ENCODE assay signal across 11 mouse cellular contexts in the genomic region with DNA sequence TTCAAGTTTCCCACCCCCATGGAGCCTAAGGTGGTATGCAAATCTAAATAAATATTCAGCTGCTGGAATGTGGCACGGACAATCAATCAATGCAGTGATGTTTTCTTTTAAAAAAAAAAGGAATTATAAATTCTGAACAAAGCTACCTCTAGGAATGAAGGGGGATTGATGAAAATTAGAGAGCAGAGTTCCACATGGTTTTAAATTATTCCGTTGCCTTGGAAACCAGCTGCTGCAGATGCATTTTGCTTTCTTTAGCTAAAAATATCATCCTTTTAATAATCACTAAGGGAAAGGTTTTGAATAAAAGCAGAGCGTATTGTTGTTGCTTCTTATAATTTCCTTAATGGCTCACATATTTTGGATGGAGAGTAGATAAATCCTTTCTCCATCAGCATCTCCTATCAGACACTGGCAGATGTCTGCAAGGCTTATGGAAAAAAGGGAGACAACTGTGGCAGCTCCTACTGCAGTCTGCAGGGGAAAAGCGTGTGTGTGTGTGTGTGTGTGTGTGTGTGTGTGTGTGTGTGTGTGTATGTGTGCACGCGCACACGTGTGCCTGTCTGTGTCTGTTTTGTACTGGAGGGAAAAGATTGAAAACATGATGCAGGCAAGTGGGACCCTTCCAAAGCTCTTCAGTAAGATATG. TPM values are rescaled to one million over a fixed set of nuclear protein-coding genes. Genes with fewer than 3 reads are reported as not detected.
DNase-seq lines count a peak whose midpoint lies in the region; ATAC-seq and TF ChIP-seq lines count a peak whose summit lies in the region.
"Had no signal": no experiment of that assay in that cellular context is flagged by ENCODE, and none has a peak within 500 bp of the region (broad histone marks: within the 10 kb centered on the region; RNA-seq: fewer than 3 reads in every experiment).

No protein-coding gene starts in this region.

- H3K36me3 ChIP-seq in kidney, postnatal 0 days (ENCODE audit: insufficient read depth, low read length) = no peaks in the 10 kb centered on the region
- H3K36me3 ChIP-seq in forebrain, embryonic 15.5 days = no peaks in the 10 kb centered on the region
- H3K36me3 ChIP-seq in limb, embryonic 14.5 days (ENCODE audit: control insufficient read depth, insufficient read depth, low read length) = no peaks in the 10 kb centered on the region
- no peaks in the 10 kb centered on the region for H3K36me3 ChIP-seq in neural tube, embryonic 15.5 days

- no peak overlapping the region for H3K27ac ChIP-seq in kidney, postnatal 0 days
- H3K27ac ChIP-seq in forebrain, embryonic 15.5 days (replicated peaks) = peak overlapping the region; percentile 84
- H3K27ac ChIP-seq in limb, embryonic 14.5 days (replicated peaks; ENCODE audit: low read depth, low read length) = no peak overlapping the region
- H3K27ac ChIP-seq in neural tube, embryonic 15.5 days (replicated peaks) = peak overlapping the region; percentile 66

- no peak overlapping the region for H3K9ac ChIP-seq in kidney, postnatal 0 days (ENCODE audit: low read depth, low read length)
- H3K9ac ChIP-seq in forebrain, embryonic 15.5 days (replicated peaks) = peak overlapping the region; percentile 43
- H3K9ac ChIP-seq in limb, embryonic 14.5 days (ENCODE audit: low read depth, low read length, severe bottlenecking) = no peak overlapping the region
- peak overlapping the region; percentile 44 for H3K9ac ChIP-seq in neural tube, embryonic 15.5 days (replicated peaks)

- no peak overlapping the region for H3K4me3 ChIP-seq in kidney, postnatal 0 days (replicated peaks; ENCODE audit: low read depth, low read length)
- peak overlapping the region; percentile 58 for H3K4me3 ChIP-seq in forebrain, embryonic 15.5 days
- H3K4me3 ChIP-seq in limb, embryonic 14.5 days (replicated peaks; ENCODE audit: low read length) = no peak overlapping the region
- peak overlapping the region; percentile 41 for H3K4me3 ChIP-seq in neural tube, embryonic 15.5 days (replicated peaks)

- ATAC-seq in kidney, postnatal 0 days (replicated peaks; ENCODE audit: low FRiP score, low read depth) = no peak
- peak; percentile 73 for ATAC-seq in forebrain, embryonic 15.5 days (replicated peaks)
- no peak for ATAC-seq in limb, embryonic 14.5 days (ENCODE audit: low FRiP score, low read depth)
- peak; percentile 28 for ATAC-seq in neural tube, embryonic 15.5 days (ENCODE audit: low FRiP score)

- H3K27me3 ChIP-seq in kidney, postnatal 0 days (ENCODE audit: insufficient read depth, low read length) = no peaks in the 10 kb centered on the region
- H3K27me3 ChIP-seq in forebrain, embryonic 15.5 days = no peaks in the 10 kb centered on the region
- H3K27me3 ChIP-seq in limb, embryonic 14.5 days (ENCODE audit: control insufficient read depth, insufficient read depth, low read length) = no peaks in the 10 kb centered on the region
- no peaks in the 10 kb centered on the region for H3K27me3 ChIP-seq in neural tube, embryonic 15.5 days (replicated peaks)

- no peak overlapping the region for H3K4me2 ChIP-seq in kidney, postnatal 0 days (ENCODE audit: low read length)
- H3K4me2 ChIP-seq in forebrain, embryonic 15.5 days (replicated peaks) = peak overlapping the region; percentile 62
- H3K4me2 ChIP-seq in limb, embryonic 14.5 days (replicated peaks; ENCODE audit: low read depth, low read length, severe bottlenecking) = peak overlapping the region; percentile 9; the same call in 1 of the 2 replicates
- peak overlapping the region; percentile 57 for H3K4me2 ChIP-seq in neural tube, embryonic 15.5 days

- H3K9me3 ChIP-seq in kidney, postnatal 0 days (replicated peaks; ENCODE audit: low read length) = no peaks in the 10 kb centered on the region
- H3K9me3 ChIP-seq in forebrain, embryonic 15.5 days = no peaks in the 10 kb centered on the region
- no peaks in the 10 kb centered on the region for H3K9me3 ChIP-seq in limb, embryonic 14.5 days (ENCODE audit: control insufficient read depth, low read length)
- H3K9me3 ChIP-seq in neural tube, embryonic 15.5 days (replicated peaks) = no peaks in the 10 kb centered on the region

- 51% methylated on average over 7 of the region's 7 CpGs for WGBS in kidney, postnatal 0 days
- 21% methylated on average over 7 of the region's 7 CpGs for WGBS in forebrain, embryonic 15.5 days
- WGBS in limb, embryonic 14.5 days = 32% methylated on average over 7 of the region's 7 CpGs
- WGBS in neural tube, embryonic 15.5 days = 18% methylated on average over 7 of the region's 7 CpGs

- no peak for TF ChIP-seq POLR2A in limb, embryonic 14.5 days (IDR thresholded peaks at IDR 0.05; ENCODE audit: borderline replicate concordance, extremely low read depth, insufficient read depth, insufficient read length)

- peak; percentile 11 for DNase-seq in kidney, postnatal 0 days (ENCODE audit: low spot score)
- DNase-seq in kidney, postnatal 4 days = no peak
- DNase-seq in limb, embryonic 14.5 days (ENCODE audit: low spot score) = peak; percentile 9
- no peak for DNase-seq in ovary, postnatal 36 days (ENCODE audit: low spot score)
- DNase-seq in left cerebral cortex, postnatal 4 days = no peak
- no peak for DNase-seq in spleen, postnatal 4 days (ENCODE audit: low spot score in 2 of 2)
- DNase-seq: adrenal gland, postnatal 36 days; kidney, adult 9 months; lung, postnatal 36 days had no signal

- intact Hi-C loops in left cerebral cortex, postnatal 4 days (cut with DNase I) = loop anchor here (2.0 to 5.0 kb wide), 2 partner anchors 55 to 83 kb away; no protein-coding TSS in a partner anchor

- TF ChIP-seq CTCF in kidney, postnatal 0 days (IDR thresholded peaks at IDR 0.05; ENCODE audit: low read depth) = no peak

- no peaks in the 10 kb centered on the region for H3K4me1 ChIP-seq in kidney, postnatal 0 days (replicated peaks; ENCODE audit: insufficient read depth, low read length)
- H3K4me1 ChIP-seq in forebrain, embryonic 15.5 days = peaks cover 26% of the 10 kb centered on the region
- peaks cover 14% of the 10 kb centered on the region for H3K4me1 ChIP-seq in limb, embryonic 14.5 days (ENCODE audit: control insufficient read depth, insufficient read depth, low read length)
- H3K4me1 ChIP-seq in neural tube, embryonic 15.5 days = peaks cover 15% of the 10 kb centered on the region; the same call in 1 of the 2 replicates

RNA-seq across cellular contexts. Expression of a gene that starts 2.0 kb away (rescaled TPM):
- 1.2 and 1.5 TPM in 2 replicates for polyA plus RNA-seq in kidney, postnatal 0 days (2015; fragmentation: Nextera tagmentation; extraction: Ambion mirVana)
- polyA plus RNA-seq in forebrain, embryonic 15.5 days (2015; fragmentation: Nextera tagmentation; extraction: Ambion mirVana) = 51.2 and 60.5 TPM in 2 replicates
- 2.8 and 3.0 TPM in 2 replicates for polyA plus RNA-seq in limb, embryonic 14.5 days (2012; rRNA removed)
- polyA plus RNA-seq in limb, embryonic 14.5 days (2014; fragmentation: Nextera tagmentation; extraction: Ambion mirVana) = 3.6 and 4.8 TPM in 2 replicates
- polyA plus RNA-seq in neural tube, embryonic 15.5 days (2015; fragmentation: Nextera tagmentation; extraction: Ambion mirVana) = 37.6 and 49.3 TPM in 2 replicates
- total RNA-seq in left cerebral cortex, postnatal 4 days (2021) = 100 to 1,000 TPM; 138 to 149 TPM

Comparison
In these comparisons a context has a peak if more than half of its experiments do, and no peak if none do; other contexts are left out.
1. DNase-seq: peak in kidney, postnatal 0 days (single experiment) and limb, embryonic 14.5 days (single experiment); none in kidney, postnatal 4 days (0 of 2), ovary, postnatal 36 days (single experiment), left cerebral cortex, postnatal 4 days (single experiment) and spleen, postnatal 4 days (0 of 2).
2. ATAC-seq: peak in forebrain, embryonic 15.5 days (single experiment) and neural tube, embryonic 15.5 days (single experiment); none in kidney, postnatal 0 days (single experiment) and limb, embryonic 14.5 days (single experiment).
3. H3K27ac ChIP-seq: peak in forebrain, embryonic 15.5 days (single experiment) and neural tube, embryonic 15.5 days (single experiment); none in kidney, postnatal 0 days (single experiment) and limb, embryonic 14.5 days (single experiment).
4. H3K4me3 ChIP-seq: peak in forebrain, embryonic 15.5 days (single experiment) and neural tube, embryonic 15.5 days (single experiment); none in kidney, postnatal 0 days (single experiment) and limb, embryonic 14.5 days (single experiment).
5. H3K9ac ChIP-seq: peak in forebrain, embryonic 15.5 days (single experiment) and neural tube, embryonic 15.5 days (single experiment); none in kidney, postnatal 0 days (single experiment) and limb, embryonic 14.5 days (single experiment).